Mouse (Mus musculus) right cerebral cortex, postnatal 25 days (tissue): Measurements from ENCODE around the gene Il20rb.

ENCODE experiments used
- DNase-seq: peaks from one replicate; pipeline ENCODE4 v3.0.0; 2022

Il20rb gene

GRCm38 (mm10) chr9:100486431-100486830, at the start of gene Il20rb:
TSS of gene Il20rb (minus strand) at chr9:100486788.
- DNase-seq: no peak

GRCm38 (mm10) chr9:100535618-100536262, 49.2 kb upstream of the Il20rb start:
- no peak for DNase-seq

GRCm38 (mm10) chr9:100534686-100535085, 48.1 kb upstream of the Il20rb start:
- DNase-seq: no peak

- no peak for DNase-seq
Observed at GRCm38 (mm10) chr9:100532847-100533505, 46.4 kb upstream of the Il20rb start.

- no peak for DNase-seq
Observed at GRCm38 (mm10) chr9:100531296-100531695, 44.7 kb upstream of the Il20rb start.

GRCm38 (mm10) chr9:100525225-100525624, 38.6 kb upstream of the Il20rb start:
- no peak for DNase-seq

GRCm38 (mm10) chr9:100522029-100522428, 35.4 kb upstream of the Il20rb start:
- DNase-seq: no peak

- DNase-seq: no peak
Observed at GRCm38 (mm10) chr9:100520586-100520985, 34.0 kb upstream of the Il20rb start.

GRCm38 (mm10) chr9:100520012-100520411, 33.4 kb upstream of the Il20rb start:
- no peak for DNase-seq

- no peak for DNase-seq
Observed at GRCm38 (mm10) chr9:100507581-100507980, 21.0 kb upstream of the Il20rb start.

GRCm38 (mm10) chr9:100506652-100507051, 20.1 kb upstream of the Il20rb start:
- no peak for DNase-seq

GRCm38 (mm10) chr9:100505498-100505897, 18.9 kb upstream of the Il20rb start:
- DNase-seq: no peak

- DNase-seq: no peak
Observed at GRCm38 (mm10) chr9:100493611-100494261, 7.1 kb upstream of the Il20rb start.

- DNase-seq: no peak
Observed at GRCm38 (mm10) chr9:100491424-100491823, 4.8 kb upstream of the Il20rb start.

- DNase-seq: no peak
Observed at GRCm38 (mm10) chr9:100488969-100489368, 2.4 kb upstream of the Il20rb start.

- DNase-seq: no peak
Observed at GRCm38 (mm10) chr9:100488056-100488713, 1.6 kb upstream of the Il20rb start.

GRCm38 (mm10) chr9:100483318-100483717, 3.3 kb downstream of the Il20rb start:
- no peak for DNase-seq

GRCm38 (mm10) chr9:100481626-100482025, 5.0 kb downstream of the Il20rb start:
- no peak for DNase-seq

GRCm38 (mm10) chr9:100474056-100474455, 12.5 kb downstream of the Il20rb start:
- DNase-seq: no peak

- no peak for DNase-seq
Observed at GRCm38 (mm10) chr9:100473361-100473760, 13.2 kb downstream of the Il20rb start.

- DNase-seq: no peak
Observed at GRCm38 (mm10) chr9:100472931-100473330, 13.7 kb downstream of the Il20rb start.

GRCm38 (mm10) chr9:100471605-100471953, 15.0 kb downstream of the Il20rb start:
- no peak for DNase-seq

GRCm38 (mm10) chr9:100470936-100471604, 15.5 kb downstream of the Il20rb start:
- no peak for DNase-seq
